Mouse (Mus musculus): ENCODE measurements around the gene Fat3.

The Fat3 gene

DNA sequence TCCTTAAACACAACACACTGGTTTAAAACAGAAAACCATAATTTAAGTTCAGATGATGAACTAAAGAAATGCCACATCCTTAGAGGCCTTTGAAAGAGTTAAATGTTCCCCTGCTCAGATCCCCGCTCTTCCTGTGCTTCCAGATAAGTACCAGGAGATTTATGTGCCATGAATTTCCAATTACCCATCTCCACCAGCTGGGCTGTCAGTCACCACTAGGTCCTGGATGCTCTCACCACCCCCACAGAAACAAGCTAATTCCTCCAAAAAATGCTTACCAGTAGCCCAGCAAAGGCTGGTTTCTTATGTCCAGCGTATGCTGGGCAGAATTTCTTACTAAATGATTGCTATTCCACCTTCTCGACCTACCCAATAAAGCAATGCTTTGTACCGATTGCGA lies 72.5 kb downstream of the Fat3 start:
- DNase-seq: no peak

DNA sequence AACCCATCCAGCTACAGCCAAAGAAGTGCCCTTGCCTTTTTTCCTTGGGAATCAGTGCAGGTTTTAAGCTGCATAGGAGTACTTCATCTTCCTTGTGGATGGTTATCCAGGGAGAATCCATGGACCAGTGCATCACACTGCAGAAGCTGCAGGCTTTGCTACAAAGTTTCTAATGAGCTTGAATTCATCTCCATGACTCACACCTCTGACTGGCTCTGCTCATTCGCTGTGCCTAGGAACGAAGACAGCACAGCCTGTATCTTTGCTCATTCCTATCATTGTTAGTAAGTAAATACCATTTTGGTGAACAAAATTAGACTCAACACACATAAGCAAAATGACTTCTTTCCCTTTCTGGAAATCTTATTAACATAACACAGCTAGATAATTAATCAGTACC lies 78.4 kb downstream of the Fat3 start:
- no peak for DNase-seq

DNA sequence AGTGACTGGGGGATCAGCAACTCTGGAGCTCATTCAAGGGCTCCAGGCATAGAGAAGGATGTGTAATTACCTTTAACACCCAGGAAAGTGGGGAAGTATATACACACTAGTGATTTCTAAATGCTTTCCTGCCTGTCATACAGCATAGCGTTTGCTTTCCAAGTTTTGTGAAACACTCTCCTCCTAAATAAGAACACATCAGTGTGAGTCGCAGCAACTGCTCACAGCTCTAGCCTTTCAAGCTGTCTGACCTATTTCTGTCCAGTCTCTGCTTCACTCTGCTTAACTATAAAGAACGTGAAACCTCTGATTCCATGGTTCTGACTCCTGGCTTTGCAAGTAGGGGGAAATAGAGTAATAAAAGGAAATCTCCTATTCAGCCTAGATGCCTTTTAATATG lies 98.3 kb downstream of the Fat3 start:
- no peak for DNase-seq

DNA sequence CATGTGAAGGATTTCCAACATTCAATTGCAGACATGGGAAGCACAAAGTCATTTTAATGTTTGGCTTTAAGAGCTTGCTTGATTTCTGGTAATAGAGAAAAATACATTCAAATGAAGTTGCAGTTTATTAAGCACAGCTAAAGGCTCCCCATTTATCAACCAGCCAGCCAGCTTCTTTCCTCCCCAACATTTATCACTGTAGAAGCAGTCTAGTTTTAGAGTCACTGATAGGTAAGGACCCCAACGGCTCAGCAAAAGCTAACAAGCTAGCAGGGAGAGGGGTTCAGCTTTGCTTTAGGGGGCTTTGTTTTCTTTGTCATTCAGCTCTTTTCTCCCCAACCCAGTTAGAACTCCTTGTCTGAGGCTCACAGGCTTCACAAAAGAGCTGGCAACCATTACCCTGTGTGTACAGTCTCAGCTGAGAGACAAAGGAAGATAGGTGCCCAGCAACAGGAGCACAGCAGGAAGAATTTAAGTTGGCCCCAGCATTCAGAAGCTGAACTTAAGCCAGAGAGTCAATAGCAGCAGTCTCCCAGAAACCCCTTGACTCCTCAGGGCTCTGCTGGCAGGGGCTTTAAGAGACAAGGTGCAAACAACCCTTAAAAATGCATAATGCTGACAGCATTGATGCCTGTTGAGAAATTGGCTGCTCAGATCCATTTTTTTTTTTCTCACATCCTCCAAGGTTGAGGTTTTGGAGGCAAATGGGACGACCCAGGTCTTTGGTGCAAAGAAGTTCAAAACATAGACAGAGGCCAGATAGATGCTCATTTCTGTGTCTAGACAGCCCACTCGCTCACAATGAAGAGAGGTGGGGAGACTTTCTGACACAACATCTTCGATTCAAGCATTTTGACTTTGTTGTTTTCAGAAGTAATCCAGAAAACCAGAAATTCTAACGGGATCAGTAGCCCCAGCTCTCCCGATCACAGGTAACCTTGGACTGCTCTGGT lies 102.1 kb downstream of the Fat3 start:
- DNase-seq: no peak

DNA sequence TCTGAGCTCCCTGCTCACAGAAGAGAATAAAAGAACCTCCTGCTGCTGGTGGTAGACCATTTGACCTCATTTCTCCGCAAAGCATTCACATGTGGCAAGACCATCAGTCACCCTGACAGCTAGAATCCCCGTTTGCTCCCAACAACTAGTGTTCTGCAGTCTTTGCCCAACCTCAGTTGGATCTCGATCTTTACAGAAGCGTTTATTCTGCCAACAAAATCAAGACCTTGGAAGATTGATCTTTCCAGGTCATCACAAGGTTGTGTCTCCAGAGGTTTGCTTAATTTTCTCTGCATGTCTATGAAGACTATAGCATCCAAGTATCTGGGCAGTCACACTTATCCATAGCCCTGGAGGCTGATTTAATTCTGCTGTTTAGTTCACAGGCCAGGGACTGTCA lies 111.9 kb downstream of the Fat3 start:
- no peak for DNase-seq

DNA sequence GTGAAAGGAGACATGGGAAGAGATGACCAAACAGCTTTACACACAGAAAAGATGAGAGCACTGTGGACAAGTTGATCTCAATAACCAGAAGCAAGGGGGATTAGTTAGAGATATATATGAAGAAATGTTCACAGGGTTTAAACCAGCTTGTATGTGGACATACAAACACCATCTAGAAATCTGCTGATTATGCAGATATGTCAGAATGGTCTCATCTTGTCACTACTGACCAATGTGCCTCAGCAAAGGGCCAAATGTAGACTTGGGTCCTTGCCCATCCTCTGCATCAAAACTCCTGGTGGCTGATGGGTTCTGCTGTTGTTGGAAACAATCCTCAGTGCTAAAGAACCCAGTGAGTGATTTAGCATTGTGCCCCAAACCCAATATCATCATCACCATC lies 113.6 kb downstream of the Fat3 start:
- DNase-seq: no peak

DNA sequence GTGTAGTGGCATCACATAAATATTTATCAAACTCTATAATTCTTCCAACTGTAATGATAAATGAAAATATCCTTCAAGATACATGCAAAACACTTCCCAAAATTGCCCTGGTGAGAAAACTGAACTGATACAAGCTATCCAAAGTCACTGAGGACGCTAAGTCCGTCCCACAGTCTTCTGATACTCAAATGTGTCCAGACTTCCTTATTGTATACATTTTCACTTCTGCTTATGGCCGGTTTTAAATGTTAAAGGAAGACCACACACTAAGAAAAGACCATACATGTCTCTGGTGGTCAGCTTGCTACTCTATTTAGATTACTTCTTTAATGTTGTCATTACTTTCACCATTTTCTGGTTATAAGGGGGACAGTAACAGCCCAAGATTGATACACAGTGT lies 137.4 kb downstream of the Fat3 start:
- no peak for DNase-seq

DNA sequence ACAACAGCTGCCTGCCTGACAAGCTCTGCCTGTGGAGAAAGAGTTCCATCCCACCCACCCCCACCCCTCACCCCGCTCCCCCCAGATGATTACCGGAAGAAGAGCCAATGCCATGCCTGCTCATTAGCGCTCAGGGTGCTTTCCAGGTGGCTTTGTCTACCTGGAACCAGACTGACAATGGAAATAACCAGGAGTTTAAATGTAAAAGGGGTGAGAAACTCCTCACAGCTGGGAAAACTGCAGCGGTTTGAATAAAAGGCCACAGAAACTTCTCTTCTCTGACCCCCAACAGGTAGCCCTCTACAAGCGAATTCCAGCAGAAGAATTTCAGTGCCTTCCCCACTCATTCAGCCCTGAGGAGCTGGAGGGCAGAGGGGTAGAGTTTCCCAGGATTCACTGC lies 139.3 kb downstream of the Fat3 start:
- DNase-seq: no peak

DNA sequence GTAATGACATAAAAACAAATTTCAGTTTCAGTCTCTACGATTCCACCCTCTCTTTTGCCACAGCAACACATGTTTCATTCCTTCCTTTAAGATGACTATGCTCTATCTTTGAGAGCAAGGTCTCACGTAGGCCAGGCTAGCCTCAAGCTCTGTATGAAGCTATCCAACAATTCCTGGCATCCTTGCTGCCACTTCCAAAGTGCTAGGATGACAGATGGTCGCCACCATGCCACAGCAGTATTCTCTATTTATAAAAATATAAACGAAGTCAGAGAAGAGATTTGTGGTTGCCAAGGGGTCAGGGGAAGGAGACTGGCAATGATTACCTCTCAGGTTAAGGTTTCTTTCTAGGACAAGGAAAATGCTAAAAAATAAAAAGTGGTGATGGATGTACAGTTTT lies 144.4 kb downstream of the Fat3 start:
- no peak for DNase-seq

DNA sequence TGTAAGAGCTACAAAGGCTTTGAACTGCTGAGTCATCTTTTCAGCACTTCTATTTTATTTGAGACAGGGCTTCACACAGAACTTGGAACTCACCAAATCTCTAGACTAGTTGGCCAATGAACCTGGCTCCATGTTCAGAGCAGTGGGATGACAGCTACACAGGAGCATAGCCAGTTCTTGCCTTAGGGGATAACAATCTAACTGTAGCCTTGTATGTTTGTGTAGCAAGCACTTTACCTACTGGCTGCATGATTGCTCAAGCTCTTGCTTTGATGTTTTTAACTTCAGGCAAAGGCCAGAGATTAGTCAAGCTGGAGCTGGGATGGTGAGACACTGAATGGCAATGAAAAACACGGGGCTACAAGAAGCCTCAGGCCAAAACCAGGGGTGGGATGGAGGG lies 146.2 kb downstream of the Fat3 start:
- no peak for DNase-seq

DNA sequence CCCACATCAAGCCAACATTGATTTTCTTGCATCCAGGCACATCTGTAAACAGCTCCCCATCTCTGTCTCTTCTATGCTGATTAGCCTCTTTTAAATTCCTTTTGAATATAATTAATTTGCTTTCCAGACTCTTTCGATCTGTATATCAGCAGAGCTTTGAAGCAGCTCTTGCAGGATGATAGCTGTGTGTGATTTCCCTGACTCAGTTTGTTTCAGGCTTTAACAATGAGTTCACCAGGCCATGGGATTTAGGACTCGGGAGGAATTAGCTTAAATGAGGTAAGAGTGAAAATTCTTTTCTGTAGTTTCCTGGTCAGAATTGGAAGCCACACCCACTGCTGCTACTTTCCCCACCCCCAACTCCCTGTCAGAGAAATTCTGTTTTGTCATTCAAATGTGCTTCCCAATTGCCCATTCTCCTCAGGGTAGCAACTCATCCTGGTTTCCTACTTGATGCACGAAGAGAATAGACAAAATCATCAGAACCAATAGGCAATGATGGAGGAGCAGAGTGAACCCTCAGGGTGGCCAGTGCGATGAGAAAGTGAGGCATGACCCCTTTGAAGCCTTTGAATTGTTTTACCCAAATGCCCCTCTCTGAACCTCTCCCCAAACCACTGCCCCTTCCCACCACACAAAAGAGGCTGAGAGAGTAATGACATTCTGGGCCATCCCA lies 147.9 kb downstream of the Fat3 start:
- DNase-seq: no peak

DNA sequence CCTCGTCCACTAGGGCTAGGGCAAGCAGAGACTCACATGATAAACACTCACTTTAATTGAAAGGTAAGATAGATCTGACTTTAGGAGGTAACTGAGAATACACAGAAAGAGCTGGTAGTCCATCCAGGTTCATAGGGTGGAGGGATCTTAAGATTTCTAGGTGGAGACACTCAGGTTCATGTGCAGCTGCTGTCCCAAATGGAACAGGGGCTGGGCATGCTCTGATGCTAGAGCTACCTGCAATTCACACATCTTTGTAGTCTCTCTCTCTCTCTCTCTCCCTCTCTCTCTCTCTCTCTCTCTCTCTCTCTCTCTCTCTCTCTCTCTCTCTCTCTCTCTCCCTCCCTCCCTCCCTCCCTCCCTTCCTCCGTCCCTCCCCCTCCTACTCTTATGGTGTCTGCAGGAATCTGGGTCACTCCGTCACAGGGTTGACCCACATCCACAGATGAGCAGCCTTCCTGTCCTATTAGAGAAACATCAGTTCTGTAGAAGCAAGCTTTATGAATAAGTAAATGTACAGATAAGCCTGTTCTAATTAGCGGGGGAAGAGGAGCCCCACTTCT lies 148.5 kb downstream of the Fat3 start:
- no peak for DNase-seq

DNA sequence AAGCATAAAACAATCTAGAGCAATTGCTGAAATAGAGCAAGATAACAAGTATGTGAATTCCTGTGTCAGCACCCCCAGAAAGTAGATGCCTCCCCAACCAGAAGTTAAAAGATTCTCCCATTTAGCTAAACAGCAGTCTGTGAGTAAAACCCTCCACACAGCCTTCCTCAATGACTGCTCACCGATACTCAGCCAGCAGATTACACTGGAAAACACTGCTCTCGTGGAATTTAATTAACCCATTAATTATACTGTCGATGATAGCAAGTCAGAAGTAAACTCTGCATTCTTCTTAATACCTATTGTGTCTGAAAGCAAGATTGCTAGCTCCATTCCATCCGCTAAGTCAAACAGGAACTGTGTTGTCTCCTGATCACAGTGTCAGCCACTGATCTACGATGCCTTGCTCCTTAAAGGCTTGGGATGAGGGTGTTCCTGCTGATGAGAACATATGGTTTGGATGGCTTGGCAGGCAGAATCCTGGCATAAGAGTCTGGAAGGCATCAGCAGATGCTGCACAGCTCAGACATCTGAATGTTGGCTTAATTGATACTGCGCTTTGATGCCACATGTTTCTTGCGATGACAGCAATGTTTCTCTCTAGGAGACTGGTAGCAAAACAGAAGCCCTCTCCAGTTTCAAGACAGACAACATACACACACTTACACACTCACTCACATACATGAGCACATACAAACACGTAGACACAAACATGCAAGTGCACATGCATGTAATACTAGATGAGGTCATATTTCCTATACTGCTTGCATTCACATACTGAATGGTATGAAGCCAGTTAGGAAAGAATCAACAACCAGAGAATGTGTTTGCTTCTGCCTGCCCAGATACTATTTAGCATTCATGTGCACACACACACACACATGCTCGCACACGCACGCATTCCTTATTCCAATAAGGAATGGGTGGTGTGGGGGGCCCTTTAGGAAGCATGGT lies 155.9 kb downstream of the Fat3 start:
- no peak for DNase-seq

DNA sequence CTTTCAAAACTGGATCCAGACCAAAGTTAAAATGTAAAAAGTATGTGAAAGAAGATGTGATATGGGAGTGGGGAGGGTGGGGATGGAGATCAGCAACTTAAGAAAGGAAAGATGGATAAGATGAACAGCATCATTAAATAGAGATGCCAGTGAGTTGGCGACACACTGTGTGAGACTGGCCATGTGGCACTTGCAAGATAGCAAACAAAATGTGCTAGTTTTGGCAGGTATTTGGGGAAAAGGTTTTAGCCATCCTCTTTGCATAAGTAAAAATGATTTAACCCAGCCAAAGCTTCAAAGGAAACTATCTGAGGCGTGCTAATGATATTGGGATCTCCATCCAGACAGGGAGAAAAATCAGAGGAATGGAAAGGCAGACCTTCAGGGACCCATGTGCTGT lies 157.9 kb downstream of the Fat3 start:
- no peak for DNase-seq

DNA sequence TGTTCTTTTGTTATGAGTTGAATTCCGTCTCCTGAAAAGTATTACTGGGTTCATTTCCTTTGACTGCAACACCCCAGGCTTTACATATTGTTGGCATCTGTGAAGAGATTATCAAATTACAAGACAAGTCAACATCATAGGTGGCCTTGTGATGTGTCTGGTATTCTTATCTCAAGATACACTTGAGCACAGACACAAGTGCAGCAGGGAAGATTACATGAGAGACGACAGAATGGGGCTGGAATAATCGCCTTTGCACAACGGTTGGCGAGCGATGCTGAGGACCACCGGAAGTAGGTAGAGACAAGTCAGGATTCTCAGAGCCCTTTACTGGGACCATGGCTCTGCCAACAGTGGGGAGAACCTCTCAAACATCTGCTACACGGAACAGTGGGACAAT lies 158.5 kb downstream of the Fat3 start:
- no peak for DNase-seq

DNA sequence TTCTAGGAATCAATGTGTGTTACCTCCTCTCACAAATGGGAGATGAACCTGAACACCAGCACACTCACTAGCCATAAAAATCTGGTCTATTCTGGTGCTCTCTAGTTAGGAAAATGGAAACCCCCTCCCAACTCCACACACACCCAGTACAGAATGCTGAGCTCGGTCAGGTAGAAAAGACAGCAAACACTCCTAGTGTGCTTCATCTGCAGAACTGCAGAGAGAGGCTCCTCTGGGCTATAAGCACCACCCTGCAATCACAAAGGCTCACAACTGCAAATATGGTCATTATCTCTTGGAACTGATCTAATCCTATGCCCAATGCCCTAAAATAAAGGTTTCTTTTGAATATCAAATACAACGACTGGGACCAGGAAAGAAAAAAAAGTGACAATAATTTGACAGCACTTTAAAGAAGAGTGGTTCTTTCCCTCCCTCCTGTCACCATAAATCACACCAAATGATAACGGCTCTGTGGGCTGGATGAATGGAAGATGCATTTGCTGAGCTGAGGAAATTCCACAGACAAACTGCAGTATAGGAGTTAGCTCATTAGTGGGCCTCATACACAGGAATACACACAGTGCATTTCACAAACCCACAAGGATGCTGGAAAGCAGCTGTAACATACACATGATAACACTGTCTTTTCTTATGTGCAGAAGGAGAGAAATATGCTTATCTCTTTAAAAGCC lies 170.6 kb downstream of the Fat3 start:
- DNase-seq: no peak

DNA sequence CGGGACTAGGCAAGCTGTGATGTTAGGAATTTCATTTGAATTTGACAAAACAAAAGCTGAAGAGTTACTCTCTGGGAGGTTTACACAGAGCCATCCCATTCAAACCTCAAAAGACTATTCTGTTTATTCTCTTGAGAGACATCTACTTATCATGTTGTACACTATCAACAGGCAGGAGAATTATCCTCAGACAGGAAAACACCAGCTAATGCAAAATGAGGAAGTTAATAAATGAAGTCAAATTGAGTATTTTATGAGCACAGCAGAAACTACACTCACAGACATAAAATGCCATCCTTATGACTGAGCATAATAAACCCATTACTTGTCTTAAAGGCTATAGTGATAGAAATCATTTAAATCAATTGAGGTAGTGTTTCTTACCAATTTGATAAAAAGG lies 182.1 kb downstream of the Fat3 start:
- no peak for DNase-seq

DNA sequence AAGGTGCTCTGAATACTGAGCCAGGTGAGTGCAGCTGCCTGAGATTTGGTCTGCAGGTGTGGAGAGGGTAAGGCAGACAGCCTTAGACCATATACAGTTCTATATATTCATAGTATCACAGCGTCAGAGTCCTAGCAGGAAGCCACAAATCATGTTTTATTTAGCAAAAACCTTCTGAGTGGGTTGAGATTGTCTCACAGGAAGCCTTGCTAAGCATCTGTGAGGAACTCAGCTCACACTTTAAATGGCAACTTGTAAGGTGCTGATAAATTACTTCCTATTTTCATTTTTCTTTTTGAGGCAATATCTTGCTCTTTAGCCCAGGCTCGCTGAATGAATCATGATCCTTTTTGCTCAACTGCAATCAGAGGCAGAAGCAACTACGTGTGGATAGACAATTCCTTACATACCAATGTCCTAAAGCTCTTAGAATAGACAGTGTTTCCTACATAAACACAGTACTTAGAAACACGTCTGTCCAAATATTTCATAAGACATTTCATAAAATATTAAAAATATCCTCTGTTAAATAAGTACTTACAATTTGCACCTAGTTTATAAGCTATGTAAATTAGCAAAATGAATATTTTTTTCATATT lies 188.4 kb downstream of the Fat3 start:
- DNase-seq: no peak

DNA sequence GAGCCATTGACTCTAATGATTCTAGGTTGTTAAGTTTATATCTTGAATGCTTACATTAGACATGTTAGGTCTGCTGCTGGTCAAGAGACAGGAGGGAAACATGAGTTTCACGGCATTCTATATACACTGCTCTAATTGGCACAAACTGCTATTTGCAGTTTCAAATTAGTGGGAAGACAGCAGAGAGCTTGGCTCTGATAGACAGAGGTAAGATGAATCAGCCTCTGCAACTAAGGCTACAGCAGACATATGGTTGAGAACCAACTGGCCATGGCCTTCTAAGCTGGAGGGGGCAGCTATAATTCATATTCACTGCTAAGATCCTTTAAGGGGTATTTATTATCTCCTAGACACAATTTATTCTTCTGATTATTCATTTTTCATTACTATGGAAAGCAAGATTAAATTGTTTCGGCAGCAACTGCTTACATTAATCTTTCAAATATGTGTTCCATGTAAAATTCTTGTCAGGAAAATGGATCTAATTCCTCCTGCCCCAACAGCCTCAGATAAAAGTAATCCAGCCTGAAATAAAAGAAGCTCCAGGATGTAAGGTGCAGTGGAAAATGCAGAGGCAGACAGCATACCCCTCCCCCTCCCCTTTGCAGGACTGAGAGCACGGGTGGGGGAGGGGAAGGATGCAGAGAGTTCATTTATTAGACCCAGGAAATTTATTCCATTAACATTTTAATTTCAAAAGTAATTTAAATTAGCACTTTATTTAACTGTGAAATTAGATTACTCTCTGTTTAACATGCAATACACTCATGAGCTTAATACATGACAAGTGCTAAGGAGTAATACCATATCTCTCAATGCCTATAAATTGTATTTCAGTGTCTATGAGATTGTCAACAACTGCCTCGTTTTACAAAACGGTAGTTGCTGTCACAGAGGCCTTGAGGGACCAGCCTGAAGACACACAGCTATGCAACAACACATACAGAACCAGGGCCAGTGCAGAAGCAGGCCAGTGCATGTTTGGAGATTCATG lies 189.9 kb downstream of the Fat3 start:
- no peak for DNase-seq

DNA sequence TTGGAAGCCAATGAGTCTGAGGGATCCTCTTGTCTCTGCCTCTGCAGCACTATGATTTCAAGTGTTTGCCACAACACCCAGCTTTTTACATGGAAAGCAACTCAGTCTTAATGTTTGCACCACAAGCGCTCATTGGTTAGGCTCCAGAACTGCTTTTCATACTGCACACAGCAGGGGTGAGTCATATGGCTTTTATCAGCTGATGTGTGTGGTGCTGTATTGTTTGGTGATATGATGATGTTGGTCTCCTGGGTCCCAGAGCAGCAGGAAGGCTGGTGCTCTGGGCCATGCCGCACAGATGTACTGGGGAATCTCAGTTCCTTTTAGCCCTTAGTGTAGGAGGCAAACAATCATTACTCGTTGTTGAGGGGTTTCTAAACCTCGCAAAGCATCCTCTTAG lies 190.8 kb downstream of the Fat3 start:
- DNase-seq: no peak

DNA sequence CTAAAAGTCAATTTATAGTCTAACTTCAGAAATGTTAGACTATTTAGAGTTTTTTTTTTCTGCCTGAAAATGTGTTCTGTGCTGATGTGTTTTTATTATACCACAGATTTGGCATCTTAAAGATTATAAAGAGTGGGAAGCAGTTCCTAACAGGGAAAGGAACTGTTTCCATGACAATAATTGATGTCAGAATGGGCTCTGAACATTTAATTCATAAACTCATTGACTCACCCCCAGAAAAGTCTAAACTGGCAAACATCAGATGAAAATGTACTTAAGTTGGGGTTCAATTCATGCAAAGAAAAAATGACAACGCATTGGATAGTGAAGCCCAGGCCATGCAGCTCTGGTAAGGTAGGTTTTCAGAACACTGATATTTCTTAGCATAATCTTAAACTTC lies 193.3 kb downstream of the Fat3 start:
- DNase-seq: no peak
